Mouse (Mus musculus) neutrophil, adult 5-6 weeks (primary cell): ENCODE measurements around the gene Zfp42. TPM values are rescaled to one million over a fixed set of nuclear protein-coding genes. Genes with fewer than 3 reads are reported as not detected.

ENCODE experiments used
- ATAC-seq: fragments of 151-379, 151-347 bp; 2 replicates; pipeline ENCODE4 v1.8.0; 2017; ENCODE audit warnings: mild to moderate bottlenecking, moderate TSS enrichment; ENCODE audit not compliant: insufficient number of reproducible peaks, poor library complexity, low FRiP score, severe bottlenecking; ENCODE audit errors: extremely low read depth
- total RNA-seq: library from RNA; stranded (forward); fragments of 200-1000 nt; gene quantifications from 2 replicates; pipeline ENCODE4 v1.2.3, GENCODE M21; 2017

The Zfp42 gene
- total RNA-seq, 1 experiment from 2014 or later, result not detected

DNA sequence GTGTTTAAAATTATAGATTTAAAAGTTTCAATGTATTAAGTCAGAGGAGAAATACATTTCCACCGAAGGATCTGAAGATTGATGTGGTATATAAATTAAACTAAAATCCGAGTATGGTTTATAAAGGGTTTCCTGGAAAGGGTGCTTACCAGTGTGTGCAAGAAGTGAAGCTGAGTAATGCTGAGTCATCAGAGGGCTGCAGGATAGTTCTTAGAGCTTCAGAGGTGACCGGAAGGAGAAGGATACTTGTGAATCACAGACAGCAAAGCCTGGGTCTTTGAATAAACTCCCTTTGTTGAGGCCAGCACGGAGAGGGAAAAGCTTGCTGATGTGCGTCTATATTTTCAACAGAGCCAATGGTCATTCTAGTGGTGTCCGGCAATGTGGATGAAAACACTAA, 45.8 kb downstream of the Zfp42 start:
- ATAC-seq, result no peak

- no peak for ATAC-seq
Observed at GRCm38 (mm10) chr8:43257886-43258285, 48.9 kb downstream of the Zfp42 start.

- no peak for ATAC-seq
Observed at GRCm38 (mm10) chr8:43255695-43256094, 51.1 kb downstream of the Zfp42 start.

GRCm38 (mm10) chr8:43251653-43252052, 55.1 kb downstream of the Zfp42 start:
- no peak for ATAC-seq

DNA sequence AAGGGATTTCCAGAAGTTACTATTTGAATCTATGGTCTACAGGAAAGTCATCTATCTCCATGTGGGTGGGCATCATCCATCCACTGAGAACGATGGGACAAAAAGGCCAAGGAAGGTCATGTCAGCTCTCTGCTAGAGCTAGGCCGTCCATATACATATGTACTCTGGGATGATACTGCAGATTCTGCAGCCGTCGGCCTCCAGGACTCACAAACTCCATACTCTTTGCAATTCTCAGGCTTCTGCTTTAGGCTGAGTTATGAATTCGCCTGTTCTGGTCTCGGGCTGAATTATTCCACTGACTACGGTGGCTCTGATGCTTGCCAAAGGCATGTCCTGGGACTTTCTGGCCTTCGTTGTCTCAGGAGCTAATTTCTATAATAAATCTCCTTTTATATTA, 58.1 kb downstream of the Zfp42 start:
- no peak for ATAC-seq

Other genes starting within 250 kb of the Zfp42 start
- not detected in 2 replicates for gene Triml1, start 165.5 kb downstream of the Zfp42 start, total RNA-seq
- gene Triml2, start 126.4 kb downstream of the Zfp42 start, total RNA-seq, result not detected in 2 replicates
- gene Adam26b, start 221.1 kb upstream of the Zfp42 start, total RNA-seq, result not detected in 2 replicates